Mouse (Mus musculus) embryonic facial prominence, embryonic 14.5 days (tissue): ENCODE measurements around the gene Lyl1. TPM values are rescaled to one million over a fixed set of nuclear protein-coding genes. Genes with fewer than 3 reads are reported as not detected.

Experiments
- ATAC-seq: fragments of 200-750 bp; cut with Nextera tagmentation; 2 replicates; pipeline ENCODE4 v1.8.0; 2017; ENCODE audit warnings: low read depth, moderate number of reproducible peaks, moderate TSS enrichment
- DNase-seq: peaks from one replicate; pipeline ENCODE4 v3.0.0-alpha.2; 2015; ENCODE audit warnings: low spot score
- H3K27ac ChIP-seq: fragments of 300-500 bp; sonication (generic); replicated peaks from 2 replicates; pipeline ENCODE4 v1.5.1; 2014; ENCODE audit warnings: low read depth, mild to moderate bottlenecking, low read length, moderate library complexity
- H3K27me3 ChIP-seq: fragments of 300-500 bp; sonication (generic); replicated peaks from 2 replicates; pipeline ENCODE4 v1.6.1; 2014; ENCODE audit warnings: low read length; ENCODE audit not compliant: control insufficient read depth, insufficient read depth
- H3K36me3 ChIP-seq: fragments of 300-500 bp; sonication (generic); 2 replicates; pipeline ENCODE4 v1.6.1; 2014; ENCODE audit warnings: low read length, mixed read lengths; ENCODE audit not compliant: control insufficient read depth, insufficient read depth
- H3K4me1 ChIP-seq: fragments of 300-500 bp; sonication (generic); 2 replicates; pipeline ENCODE4 v1.6.1; 2014; ENCODE audit warnings: antibody characterized with exemption, low read length; ENCODE audit not compliant: control insufficient read depth, insufficient read depth
- H3K4me2 ChIP-seq: fragments of 300-500 bp; sonication (generic); 2 replicates; pipeline ENCODE4 v1.6.1; 2014; ENCODE audit warnings: low read depth, mild to moderate bottlenecking, low read length, moderate library complexity, mixed read lengths
- H3K4me3 ChIP-seq: fragments of 300-500 bp; sonication (generic); 2 replicates; pipeline ENCODE4 v1.5.1; 2014; ENCODE audit warnings: low read depth, mild to moderate bottlenecking, low read length
- H3K9ac ChIP-seq: fragments of 300-500 bp; sonication (generic); 2 replicates; pipeline ENCODE4 v1.6.1; 2014; ENCODE audit warnings: low read depth, mild to moderate bottlenecking, low read length, moderate library complexity, mixed read lengths
- H3K9me3 ChIP-seq: fragments of 300-500 bp; sonication (generic); 2 replicates; pipeline ENCODE4 v1.6.1; 2016; ENCODE audit warnings: low read length; ENCODE audit not compliant: control insufficient read depth
- WGBS: fragments of 180-500 bp; shearing (Covaris S2); extraction: QIAGEN DNeasy Blood & Tissue Kit; methylation state at CpG from one replicate; pipeline ENCODE4 v1.1.7; 2014; 5-methylcytosine and 5-hydroxymethylcytosine counted together
- polyA plus RNA-seq: library from polyadenylated mRNA; unstranded; fragments of >200 nt; fragmentation: Nextera tagmentation; extraction: Ambion mirVana; gene quantifications from 2 replicates; pipeline ENCODE4 v1.2.1, GENCODE M21; 2014

Lyl1 gene
- polyA plus RNA-seq, 1 experiment from 2014 or later = 5.8 TPM

- peaks cover 71% of the 10 kb centered on the region for H3K4me1 ChIP-seq
- no peaks in the 10 kb centered on the region for H3K9me3 ChIP-seq
- H3K27me3 ChIP-seq = no peaks in the 10 kb centered on the region
- 34% methylated on average over 2 of the region's 2 CpGs for WGBS
- no peak overlapping the region for H3K4me2 ChIP-seq
- no peak overlapping the region for H3K4me3 ChIP-seq
- no peak for ATAC-seq
- H3K9ac ChIP-seq = 0 out of 2 replicates have a peak overlapping the region, but pooled peaks have one; percentile 27
- H3K27ac ChIP-seq = no peak overlapping the region
- DNase-seq = no peak
- H3K36me3 ChIP-seq = peaks cover 5% of the 10 kb centered on the region; the same call in 1 of the 2 replicates
These were observed 34.3 kb downstream of the Lyl1 start for GRCm38 (mm10) chr8:84735597-84735996.

- DNase-seq = no peak
- H3K27ac ChIP-seq = no peak overlapping the region
- H3K9me3 ChIP-seq = no peaks in the 10 kb centered on the region
- H3K27me3 ChIP-seq = no peaks in the 10 kb centered on the region
- no peak overlapping the region for H3K4me3 ChIP-seq
- ATAC-seq = no peak
- peaks cover 71% of the 10 kb centered on the region for H3K4me1 ChIP-seq
- WGBS = 78% methylated on average over 4 of the region's 4 CpGs
- no peak overlapping the region for H3K4me2 ChIP-seq
- H3K9ac ChIP-seq = 0 out of 2 replicates have a peak overlapping the region, but pooled peaks have one; percentile 27
- H3K36me3 ChIP-seq = peaks cover 5% of the 10 kb centered on the region; the same call in 1 of the 2 replicates
These were observed 35.3 kb downstream of the Lyl1 start for GRCm38 (mm10) chr8:84736521-84736920.

- WGBS = 4% methylated on average over 16 of the region's 16 CpGs
- no peaks in the 10 kb centered on the region for H3K27me3 ChIP-seq
- H3K4me2 ChIP-seq = peak overlapping the region; percentile 39
- peak overlapping the region; percentile 66 for H3K27ac ChIP-seq
- H3K36me3 ChIP-seq = peaks cover 1% of the 10 kb centered on the region; the same call in 1 of the 2 replicates
- DNase-seq (peak; percentile 89), ATAC-seq (peak; percentile 17; the same call in 1 of the 2 replicates)
- H3K4me3 ChIP-seq = no peak overlapping the region
- H3K4me1 ChIP-seq = peaks cover 71% of the 10 kb centered on the region
- peak overlapping the region; percentile 19; the same call in 1 of the 2 replicates for H3K9ac ChIP-seq
- H3K9me3 ChIP-seq = no peaks in the 10 kb centered on the region
These were observed 36.4 kb downstream of the Lyl1 start for GRCm38 (mm10) chr8:84737608-84738007.

- 20% methylated on average over 10 of the region's 10 CpGs for WGBS
- DNase-seq = no peak
These were observed 37.0 kb downstream of the Lyl1 start for GRCm38 (mm10) chr8:84738266-84738665.

GRCm38 (mm10) chr8:84738715-84739400, 37.6 kb downstream of the Lyl1 start:
- no peaks in the 10 kb centered on the region for H3K27me3 ChIP-seq
- no peaks in the 10 kb centered on the region for H3K9me3 ChIP-seq
- no peaks in the 10 kb centered on the region for H3K36me3 ChIP-seq
- 41% methylated on average over 9 of the region's 10 CpGs for WGBS
- peaks cover 73% of the 10 kb centered on the region for H3K4me1 ChIP-seq
- no peak overlapping the region for H3K4me3 ChIP-seq
- H3K4me2 ChIP-seq = peak overlapping the region; percentile 11; the same call in 1 of the 2 replicates
- ATAC-seq = no peak
- H3K9ac ChIP-seq = peak overlapping the region; percentile 35
- H3K27ac ChIP-seq = peak overlapping the region; percentile 66
- no peak for DNase-seq

More at GRCm38 (mm10) chr8:84738266-84738665, 37.0 kb downstream of the Lyl1 start:
- Histone ChIP-seq H3K4me2 (peak overlapping the region; percentile 39), H3K27me3 (no peaks in the 10 kb centered on the region), H3K4me1 (peaks cover 71% of the 10 kb centered on the region), H3K36me3 (no peaks in the 10 kb centered on the region), H3K9me3 (no peaks in the 10 kb centered on the region), H3K4me3 (no peak overlapping the region), H3K9ac (peak overlapping the region; percentile 19; the same call in 1 of the 2 replicates), H3K27ac (peak overlapping the region; percentile 66)
- no peak for ATAC-seq

GRCm38 (mm10) chr8:84739401-84739742, 38.1 kb downstream of the Lyl1 start:
- Histone ChIP-seq H3K27ac (peak overlapping the region; percentile 66), H3K27me3 (no peaks in the 10 kb centered on the region), H3K4me1 (peaks cover 79% of the 10 kb centered on the region), H3K4me3 (no peak overlapping the region), H3K9ac (peak overlapping the region; percentile 35; the same call in 1 of the 2 replicates), H3K4me2 (no peak overlapping the region), H3K9me3 (no peaks in the 10 kb centered on the region), H3K36me3 (no peaks in the 10 kb centered on the region)
- DNase-seq = peak; percentile 48
- ATAC-seq = no peak
- WGBS = 22% methylated on average over 1 of the region's 1 CpGs

GRCm38 (mm10) chr8:84740895-84741843, 39.9 kb downstream of the Lyl1 start:
- 37% methylated on average over 13 of the region's 13 CpGs for WGBS
- Histone ChIP-seq H3K4me1 (peaks cover 87% of the 10 kb centered on the region), H3K4me2 (peak overlapping the region; percentile 50; the same call in 1 of the 2 replicates), H3K27me3 (no peaks in the 10 kb centered on the region), H3K4me3 (no peak overlapping the region), H3K9ac (peak overlapping the region; percentile 9; the same call in 1 of the 2 replicates), H3K27ac (peak overlapping the region; percentile 97), H3K36me3 (peaks cover 1% of the 10 kb centered on the region; the same call in 1 of the 2 replicates), H3K9me3 (no peaks in the 10 kb centered on the region)
- no peak for ATAC-seq
- no peak for DNase-seq
